Mouse (Mus musculus): ENCODE results near the gene Gm20708. TPM values are rescaled to one million over a fixed set of nuclear protein-coding genes. Genes with fewer than 3 reads are reported as not detected.

Gm20708 gene
- polyA plus RNA-seq, 1 experiment from 2014 or later: 0.41 TPM

Other genes with a start within 250 kb of the Gm20708 start
- 20.0 and 24.5 TPM in 2 replicates for gene Tnrc6c, start 155.4 kb upstream of the Gm20708 start, polyA plus RNA-seq (2014; fragmentation: Nextera tagmentation; extraction: Ambion mirVana)
- gene Tmc8, start 27.6 kb upstream of the Gm20708 start, polyA plus RNA-seq (2014; fragmentation: Nextera tagmentation; extraction: Ambion mirVana): 0.29 and 0.68 TPM in 2 replicates
- 1.7 and 2.6 TPM in 2 replicates for gene Tmc6, start 27.5 kb upstream of the Gm20708 start, polyA plus RNA-seq (2014; fragmentation: Nextera tagmentation; extraction: Ambion mirVana)
- not detected in 2 replicates for gene 6030468B19Rik, start 12.0 kb upstream of the Gm20708 start, polyA plus RNA-seq (2014; fragmentation: Nextera tagmentation; extraction: Ambion mirVana)
- 19.2 and 20.7 TPM in 2 replicates for gene Syngr2, start within 50 bp of the Gm20708 start, polyA plus RNA-seq (2014; fragmentation: Nextera tagmentation; extraction: Ambion mirVana)
- gene Afmid, start 16.3 kb downstream of the Gm20708 start, polyA plus RNA-seq (2014; fragmentation: Nextera tagmentation; extraction: Ambion mirVana): 4.4 and 5.7 TPM in 2 replicates
- 44.9 and 67.8 TPM in 2 replicates for gene Tk1, start 16.4 kb downstream of the Gm20708 start, polyA plus RNA-seq (2014; fragmentation: Nextera tagmentation; extraction: Ambion mirVana)
- 106 and 145 TPM in 2 replicates for gene Birc5, start 39.6 kb downstream of the Gm20708 start, polyA plus RNA-seq (2014; fragmentation: Nextera tagmentation; extraction: Ambion mirVana)
- gene Tmem235, start 51.1 kb downstream of the Gm20708 start, polyA plus RNA-seq (2014; fragmentation: Nextera tagmentation; extraction: Ambion mirVana): not detected in 2 replicates
- gene Tha1, start 63.8 kb downstream of the Gm20708 start, polyA plus RNA-seq (2014; fragmentation: Nextera tagmentation; extraction: Ambion mirVana): 3.3 and 3.4 TPM in 2 replicates
- 8.1 and 8.7 TPM in 2 replicates for gene Socs3, start 160.4 kb downstream of the Gm20708 start, polyA plus RNA-seq (2014; fragmentation: Nextera tagmentation; extraction: Ambion mirVana)
- gene Pgs1, start 176.6 kb downstream of the Gm20708 start, polyA plus RNA-seq (2014; fragmentation: Nextera tagmentation; extraction: Ambion mirVana): 43.1 and 49.2 TPM in 2 replicates

All from forebrain, embryonic 14.5 days (tissue).